Mouse (Mus musculus): ENCODE results near the gene Gpx1.

- TF ChIP-seq CTCF (IDR thresholded peaks at IDR 0.05; ENCODE audit: low read depth) = no peak
- TF ChIP-seq EP300 (IDR thresholded peaks at IDR 0.05; ENCODE audit: low read depth) = no peak
Observed at GRCm38 (mm10) chr9:108307021-108307807, 31.5 kb upstream of the Gpx1 start.
